Mouse (Mus musculus): ENCODE measurements around the gene Bcl6b. TPM values are rescaled to one million over a fixed set of nuclear protein-coding genes. Genes with fewer than 3 reads are reported as not detected.

The Bcl6b gene
- total and polyA plus RNA-seq, 2 experiments from 2014 or later: 4.2 to 5.3 TPM

DNA sequence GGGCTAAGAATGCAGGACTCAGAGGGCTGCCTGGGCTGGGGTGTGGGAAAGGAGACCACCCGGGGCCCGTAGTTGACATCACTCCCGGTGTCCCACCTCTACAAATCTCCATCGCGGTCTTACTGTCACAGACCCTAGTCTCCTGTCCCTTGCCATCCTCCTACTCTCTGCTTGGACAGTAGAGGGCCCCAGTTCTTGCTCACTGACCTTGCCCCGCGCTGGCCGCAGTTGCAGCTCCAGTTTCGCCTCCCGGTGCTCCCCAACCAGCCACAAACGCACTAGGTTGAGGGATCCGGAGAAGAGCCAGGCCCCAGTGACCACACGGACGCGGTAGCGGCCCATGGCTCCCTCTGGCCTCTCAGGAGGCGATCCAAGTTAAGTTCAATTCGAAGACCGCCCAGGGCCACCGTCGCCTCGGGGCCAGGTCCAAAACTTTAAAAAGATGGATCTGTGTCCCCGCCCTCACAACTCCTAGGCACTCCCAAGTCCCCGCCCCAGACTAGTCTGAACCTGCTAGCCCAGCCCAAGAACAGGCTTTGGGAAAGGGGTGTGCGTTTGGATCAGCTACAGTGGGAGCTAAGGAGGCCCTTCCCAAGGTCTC, 25.4 kb upstream of the Bcl6b start, which contains the start of gene Alox12:
Gene Alox12, minus strand, starts transcription at position 423 of the 601 bp plus-strand sequence.
- no peaks in the 10 kb centered on the region for H3K4me1 ChIP-seq (ENCODE audit: insufficient read depth)
- peak; percentile 29; the same call in 1 of the 2 replicates for TF ChIP-seq CTCF (IDR thresholded peaks at IDR 0.05; ENCODE audit: low read depth)
- H3K27me3 ChIP-seq (ENCODE audit: insufficient read depth, low read length): peaks cover 36% of the 10 kb centered on the region
- no peaks in the 10 kb centered on the region for H3K36me3 ChIP-seq (ENCODE audit: insufficient read depth)
- DNase-seq (no peak), ATAC-seq (no peak)
- 3% methylated on average over 25 of the region's 25 CpGs for WGBS
- no peak within 1 kb of the TSS for H3K4me2 ChIP-seq (ENCODE audit: low read depth)
- no peaks in the 10 kb centered on the region for H3K9me3 ChIP-seq (ENCODE audit: low read length)
- H3K9ac ChIP-seq: no peak within 1 kb of the TSS
- H3K27ac ChIP-seq (ENCODE audit: low read depth, low read length): no peak within 1 kb of the TSS
- H3K4me3 ChIP-seq (ENCODE audit: low read depth, low read length): no peak within 1 kb of the TSS

DNA sequence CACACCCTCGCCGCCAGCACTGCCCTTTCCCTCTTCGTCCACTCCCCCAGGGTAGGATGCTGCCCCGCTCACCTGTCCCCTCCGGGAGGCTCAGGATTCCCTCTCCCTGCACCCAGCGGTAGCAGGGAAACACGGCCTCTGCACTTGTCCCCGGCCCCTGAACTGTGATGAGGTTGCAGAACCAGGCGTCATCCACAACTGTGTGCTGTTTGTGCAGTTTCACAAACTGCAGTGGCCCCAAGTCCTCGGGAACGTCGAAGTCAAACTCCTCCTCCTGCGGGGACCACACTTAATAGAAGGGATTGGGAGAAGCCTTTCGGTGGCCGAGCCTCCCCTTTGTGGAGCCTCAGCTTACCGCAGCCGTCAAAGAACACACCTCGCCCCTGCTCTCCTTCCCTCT, 24.7 kb upstream of the Bcl6b start:
- Histone ChIP-seq H3K4me2 (ENCODE audit: low read depth) (no peak overlapping the region), H3K4me3 (ENCODE audit: low read depth, low read length) (no peak overlapping the region), H3K27me3 (ENCODE audit: insufficient read depth, low read length) (peaks cover 36% of the 10 kb centered on the region), H3K27ac (ENCODE audit: low read depth, low read length) (no peak overlapping the region), H3K9ac (no peak overlapping the region), H3K4me1 (ENCODE audit: insufficient read depth) (no peaks in the 10 kb centered on the region), H3K36me3 (ENCODE audit: insufficient read depth) (no peaks in the 10 kb centered on the region), H3K9me3 (ENCODE audit: low read length) (no peaks in the 10 kb centered on the region)
- WGBS: 5% methylated on average over 18 of the region's 18 CpGs
- ATAC-seq: no peak
- no peak for TF ChIP-seq CTCF (IDR thresholded peaks at IDR 0.05; ENCODE audit: low read depth)
- DNase-seq: no peak

DNA sequence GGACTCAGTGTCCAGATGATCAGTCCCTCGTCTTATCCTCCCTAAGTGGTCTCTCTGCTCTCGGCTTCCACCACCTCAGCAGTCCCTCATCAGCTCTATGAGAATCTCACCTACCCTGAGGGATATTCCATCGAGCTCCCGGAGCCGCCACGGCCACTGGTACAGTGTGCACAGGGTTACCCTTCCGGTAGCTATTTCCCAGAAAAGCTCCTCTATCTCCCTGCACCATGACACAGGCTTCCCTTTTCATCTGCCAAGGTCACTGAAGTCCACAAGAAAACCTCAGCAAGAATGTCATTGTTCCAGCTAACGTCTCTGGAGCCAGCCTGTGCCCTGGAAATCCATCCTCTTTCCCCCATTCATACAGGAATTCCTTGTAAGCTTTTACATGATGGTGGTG, 22.3 kb upstream of the Bcl6b start:
- WGBS: 85% methylated on average over 8 of the region's 8 CpGs
- DNase-seq: no peak

DNA sequence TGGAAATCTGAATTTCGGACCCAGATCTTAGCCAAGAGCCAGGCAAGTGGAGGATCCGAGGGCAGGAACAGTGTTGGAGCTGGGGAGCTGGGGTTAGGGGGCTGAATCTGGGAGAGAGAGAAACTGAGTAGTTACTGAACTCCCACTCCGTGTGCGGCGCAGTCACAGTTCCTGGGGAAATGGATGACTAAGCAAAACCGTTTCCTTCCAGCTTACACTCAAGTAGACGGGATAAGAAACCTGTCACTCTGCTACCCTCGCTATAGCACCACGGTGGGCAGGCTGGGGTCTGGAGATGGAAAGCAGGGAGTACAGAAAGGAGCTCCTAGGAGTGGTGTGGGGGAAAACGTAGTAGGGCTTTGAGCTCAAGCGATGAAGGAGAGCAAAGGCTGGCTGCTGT, 20.6 kb upstream of the Bcl6b start:
- Histone ChIP-seq H3K9me3 (ENCODE audit: low read length) (no peaks in the 10 kb centered on the region), H3K27me3 (ENCODE audit: insufficient read depth, low read length) (peaks cover 28% of the 10 kb centered on the region), H3K4me3 (ENCODE audit: low read depth, low read length) (no peak overlapping the region), H3K4me2 (ENCODE audit: low read depth) (no peak overlapping the region), H3K36me3 (ENCODE audit: insufficient read depth) (no peaks in the 10 kb centered on the region), H3K27ac (ENCODE audit: low read depth, low read length) (no peak overlapping the region), H3K9ac (no peak overlapping the region), H3K4me1 (ENCODE audit: insufficient read depth) (no peaks in the 10 kb centered on the region)
- DNase-seq: no peak
- TF ChIP-seq CTCF (IDR thresholded peaks at IDR 0.05; ENCODE audit: low read depth): no peak
- ATAC-seq: no peak
- WGBS: 77% methylated on average over 11 of the region's 11 CpGs

More for the DNA sequence above, 22.3 kb upstream of the Bcl6b start:
- Histone ChIP-seq H3K9ac (no peak overlapping the region), H3K9me3 (ENCODE audit: low read length) (no peaks in the 10 kb centered on the region), H3K4me2 (ENCODE audit: low read depth) (no peak overlapping the region), H3K36me3 (ENCODE audit: insufficient read depth) (no peaks in the 10 kb centered on the region), H3K27me3 (ENCODE audit: insufficient read depth, low read length) (peaks cover 36% of the 10 kb centered on the region), H3K4me3 (ENCODE audit: low read depth, low read length) (no peak overlapping the region), H3K27ac (ENCODE audit: low read depth, low read length) (no peak overlapping the region), H3K4me1 (ENCODE audit: insufficient read depth) (no peaks in the 10 kb centered on the region)
- no peak for ATAC-seq
- TF ChIP-seq CTCF (IDR thresholded peaks at IDR 0.05; ENCODE audit: low read depth): no peak

DNA sequence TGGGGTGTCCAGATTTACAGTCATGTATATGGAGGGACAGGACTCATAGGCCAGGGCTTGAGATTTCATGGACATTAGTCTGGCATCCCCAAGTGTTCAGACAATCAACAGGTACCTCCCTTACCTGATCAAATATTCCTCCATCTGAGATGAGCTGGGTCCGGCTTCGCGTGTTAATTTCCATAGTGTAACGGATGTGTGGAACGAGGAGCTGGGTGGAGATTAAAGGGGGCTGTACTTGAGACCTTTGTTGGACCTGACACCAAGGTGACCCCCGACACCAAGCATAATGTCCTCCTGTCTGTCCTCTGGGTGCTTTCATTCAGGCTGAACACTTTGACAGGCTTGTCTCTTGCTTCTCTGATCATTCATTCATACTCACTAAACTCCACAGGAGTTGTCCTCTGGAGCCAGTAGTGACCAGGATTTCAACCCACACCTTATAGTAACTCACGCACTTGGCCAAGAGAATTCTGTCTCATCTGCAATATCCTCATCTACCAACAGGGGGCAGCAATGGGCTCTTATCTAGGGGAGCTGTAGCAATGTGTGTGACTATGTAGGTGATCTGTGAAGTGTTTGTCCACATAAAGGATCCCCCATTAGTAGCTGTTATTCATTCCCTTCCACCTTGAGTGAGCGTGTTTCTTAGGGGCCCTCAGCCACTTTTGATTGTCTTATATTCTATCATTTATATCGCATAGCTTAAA, 17.7 kb upstream of the Bcl6b start:
- Histone ChIP-seq H3K27ac (ENCODE audit: low read depth, low read length) (no peak overlapping the region), H3K4me2 (ENCODE audit: low read depth) (no peak overlapping the region), H3K4me1 (ENCODE audit: insufficient read depth) (no peaks in the 10 kb centered on the region), H3K4me3 (ENCODE audit: low read depth, low read length) (no peak overlapping the region), H3K36me3 (ENCODE audit: insufficient read depth) (no peaks in the 10 kb centered on the region), H3K9ac (no peak overlapping the region), H3K27me3 (ENCODE audit: insufficient read depth, low read length) (peaks cover 2% of the 10 kb centered on the region), H3K9me3 (ENCODE audit: low read length) (no peaks in the 10 kb centered on the region)
- peak; percentile 81 for TF ChIP-seq CTCF (IDR thresholded peaks at IDR 0.05; ENCODE audit: low read depth)
- DNase-seq (peak; percentile 69), ATAC-seq (no peak)
- 57% methylated on average over 9 of the region's 9 CpGs for WGBS

DNA sequence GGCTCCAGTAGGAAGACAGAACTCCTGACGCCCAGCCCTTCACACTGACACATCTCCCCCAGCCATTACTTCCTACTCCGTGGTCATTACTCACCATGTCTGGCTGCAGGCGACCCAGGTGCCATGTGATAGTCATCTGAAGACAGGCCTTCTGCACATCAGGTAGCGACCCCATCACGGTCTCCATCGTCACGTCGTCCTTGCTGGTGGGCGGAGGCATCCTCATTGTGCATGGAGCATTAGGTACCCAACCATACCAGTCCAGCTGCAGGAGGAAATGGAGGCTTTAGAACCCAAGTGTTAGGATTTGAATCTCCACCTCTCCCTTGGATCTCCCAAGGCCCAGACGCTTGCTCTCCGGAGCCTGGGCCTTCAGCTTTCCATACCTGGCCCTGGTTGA, 13.0 kb upstream of the Bcl6b start:
- Histone ChIP-seq H3K4me2 (ENCODE audit: low read depth) (no peak overlapping the region), H3K27me3 (ENCODE audit: insufficient read depth, low read length) (no peaks in the 10 kb centered on the region), H3K9ac (no peak overlapping the region), H3K9me3 (ENCODE audit: low read length) (no peaks in the 10 kb centered on the region), H3K27ac (ENCODE audit: low read depth, low read length) (no peak overlapping the region), H3K4me3 (ENCODE audit: low read depth, low read length) (no peak overlapping the region), H3K4me1 (ENCODE audit: insufficient read depth) (peaks cover 12% of the 10 kb centered on the region; the same call in 1 of the 2 replicates), H3K36me3 (ENCODE audit: insufficient read depth) (no peaks in the 10 kb centered on the region)
- ATAC-seq (no peak), DNase-seq (no peak)
- 71% methylated on average over 11 of the region's 11 CpGs for WGBS
- TF ChIP-seq CTCF (IDR thresholded peaks at IDR 0.05; ENCODE audit: low read depth): no peak

DNA sequence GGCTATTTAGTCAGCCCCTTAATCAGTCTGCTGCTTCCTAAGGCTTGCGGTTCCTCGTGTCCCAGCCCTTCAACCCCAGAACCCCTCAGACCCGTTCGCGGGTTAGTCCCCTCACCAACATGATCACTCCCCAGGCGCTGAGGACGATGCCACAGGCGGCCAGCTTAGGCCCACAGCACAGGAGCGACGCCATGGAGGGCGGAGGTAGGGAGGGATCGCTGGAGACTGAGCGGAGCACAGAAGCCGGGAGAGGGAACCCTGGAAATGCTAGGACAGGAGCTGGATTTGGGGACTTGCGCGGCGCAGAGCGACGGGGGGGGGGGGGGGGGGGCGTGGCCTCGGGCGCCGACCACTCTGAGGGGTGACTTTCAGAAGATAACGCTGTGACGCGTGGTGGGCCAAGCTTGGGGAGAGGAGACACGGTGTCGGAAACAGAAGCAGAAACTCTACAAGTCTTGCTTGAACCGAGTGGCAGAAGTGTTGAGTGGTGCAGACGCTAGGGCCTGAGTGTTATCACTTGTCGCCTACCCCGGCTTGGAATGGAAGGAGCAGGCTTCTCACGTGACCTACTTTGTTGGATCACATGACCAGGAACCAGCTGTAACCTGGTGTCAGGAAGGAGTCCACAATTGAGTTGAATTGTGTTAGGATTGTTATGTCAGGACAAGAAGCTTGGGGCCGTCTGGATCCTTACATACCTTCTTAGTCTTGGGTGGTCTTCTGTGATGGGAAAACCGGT, 10.1 kb upstream of the Bcl6b start, which contains the start of the genes Gm21988 and Rnasek:
Gene Gm21988, minus strand, starts transcription at position 290 of the 739 bp plus-strand sequence.
Gene Rnasek, minus strand, starts transcription at position 302 of the 739 bp plus-strand sequence.
- peak; percentile 55 for ATAC-seq

More for the DNA sequence above, 10.1 kb upstream of the Bcl6b start, which contains the start of the genes Gm21988 and Rnasek:
- peak within 1 kb of the TSS; percentile 96 for H3K27ac ChIP-seq (ENCODE audit: low read depth, low read length)
- H3K4me2 ChIP-seq (ENCODE audit: low read depth): peak within 1 kb of the TSS; percentile 97
- WGBS: under 1% methylated on average over 34 of the region's 35 CpGs
- TF ChIP-seq CTCF (IDR thresholded peaks at IDR 0.05; ENCODE audit: low read depth): no peak
- peak within 1 kb of the TSS; percentile 92 for H3K9ac ChIP-seq
- peak; percentile 95 for DNase-seq
- no peaks in the 10 kb centered on the region for H3K9me3 ChIP-seq (ENCODE audit: low read length)
- peaks cover 22% of the 10 kb centered on the region; the same call in 1 of the 2 replicates for H3K4me1 ChIP-seq (ENCODE audit: insufficient read depth)
- H3K4me3 ChIP-seq (ENCODE audit: low read depth, low read length): peak within 1 kb of the TSS; percentile 98
- no peaks in the 10 kb centered on the region for H3K27me3 ChIP-seq (ENCODE audit: insufficient read depth, low read length)
- H3K36me3 ChIP-seq (ENCODE audit: insufficient read depth): peaks cover 12% of the 10 kb centered on the region

Measured in forebrain, postnatal 0 days (tissue).